Mouse (Mus musculus): ENCODE results near the gene Mok. TPM values are rescaled to one million over a fixed set of nuclear protein-coding genes. Genes with fewer than 3 reads are reported as not detected.

Gene Mok
- polyA plus RNA-seq, 1 experiment, result 11.1 TPM

GRCm38 (mm10) chr12:110828908-110829307, 11.8 kb downstream of the Mok start:
- TF ChIP-seq CTCF (IDR thresholded peaks at IDR 0.05; ENCODE audit: borderline replicate concordance, extremely low read depth, insufficient read depth, insufficient read length) (no peak), POLR2A (IDR thresholded peaks at IDR 0.05; ENCODE audit: borderline replicate concordance, extremely low read depth, insufficient read depth, insufficient read length, poor library complexity, severe bottlenecking) (no peak)
- DNase-seq (ENCODE audit: low read depth), result no peak

- no peak for TF ChIP-seq CTCF (IDR thresholded peaks at IDR 0.05; ENCODE audit: borderline replicate concordance, extremely low read depth, insufficient read depth, insufficient read length)
- TF ChIP-seq POLR2A (IDR thresholded peaks at IDR 0.05; ENCODE audit: borderline replicate concordance, extremely low read depth, insufficient read depth, insufficient read length, poor library complexity, severe bottlenecking), result no peak
- no peak for DNase-seq (ENCODE audit: low read depth)
Observed at GRCm38 (mm10) chr12:110822366-110822765, 18.4 kb downstream of the Mok start.

DNA sequence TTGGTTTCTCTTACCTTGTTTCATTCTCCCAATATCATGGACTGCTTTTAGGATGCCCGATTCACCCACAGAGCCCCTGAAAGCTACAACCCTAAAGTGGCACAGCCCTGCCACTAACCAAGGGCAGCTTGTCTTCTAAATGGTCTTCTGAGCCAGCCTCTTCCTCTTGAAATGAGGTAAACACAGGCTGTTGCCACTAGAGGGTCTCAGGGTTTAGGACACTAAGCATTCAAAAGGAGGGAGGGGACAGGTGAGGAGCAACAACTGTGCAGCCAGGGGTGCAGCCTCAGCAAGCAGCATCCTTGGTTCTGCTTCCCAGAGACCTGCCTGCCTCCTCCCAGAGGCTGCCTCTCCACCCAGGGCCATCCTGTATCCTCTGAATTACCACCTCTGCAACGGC, 19.0 kb downstream of the Mok start:
- no peak for DNase-seq (ENCODE audit: low read depth)
- TF ChIP-seq POLR2A (IDR thresholded peaks at IDR 0.05; ENCODE audit: borderline replicate concordance, extremely low read depth, insufficient read depth, insufficient read length, poor library complexity, severe bottlenecking) (no peak), CTCF (IDR thresholded peaks at IDR 0.05; ENCODE audit: borderline replicate concordance, extremely low read depth, insufficient read depth, insufficient read length) (no peak)

DNA sequence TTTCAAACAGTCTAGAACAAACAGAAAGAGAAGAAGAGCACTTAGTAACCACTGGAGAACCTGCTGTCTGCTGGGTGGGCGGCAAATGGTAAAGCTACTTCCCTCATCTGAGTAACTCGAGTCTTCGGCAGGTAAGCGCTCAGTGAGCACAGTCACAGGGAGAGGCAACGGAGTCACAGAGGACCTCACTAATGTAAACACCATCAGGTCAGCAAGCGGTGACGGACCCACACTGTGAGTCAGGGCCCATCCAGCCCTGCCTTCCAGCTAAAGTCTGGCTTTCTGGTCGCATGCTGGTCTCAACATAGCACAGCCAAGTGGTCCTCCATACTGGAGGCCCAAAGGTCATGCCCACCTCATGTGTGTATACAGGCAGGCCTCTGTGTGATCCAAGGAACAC, 21.4 kb downstream of the Mok start:
- DNase-seq (ENCODE audit: low read depth), result no peak
- no peak for TF ChIP-seq POLR2A (IDR thresholded peaks at IDR 0.05; ENCODE audit: borderline replicate concordance, extremely low read depth, insufficient read depth, insufficient read length, poor library complexity, severe bottlenecking)
- TF ChIP-seq CTCF (IDR thresholded peaks at IDR 0.05; ENCODE audit: borderline replicate concordance, extremely low read depth, insufficient read depth, insufficient read length), result no peak

DNA sequence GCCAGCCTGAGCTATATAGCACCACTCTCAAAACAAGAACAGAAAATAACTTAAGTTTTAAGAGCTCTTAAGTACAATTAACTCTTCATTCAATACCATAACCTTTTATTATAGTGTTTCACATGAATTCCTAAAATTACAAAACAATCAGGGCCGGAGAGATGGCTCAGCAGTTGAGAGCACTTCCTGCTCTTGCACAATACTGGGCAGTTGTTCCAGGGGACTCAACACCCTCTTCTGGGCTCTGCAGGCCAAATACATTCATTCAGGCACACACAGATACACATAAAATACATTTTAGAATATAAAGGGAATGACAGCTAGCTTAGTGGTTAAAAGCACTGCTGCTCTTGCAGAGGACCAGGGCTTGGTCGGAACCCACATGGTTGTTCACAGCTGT, 23.9 kb downstream of the Mok start:
- DNase-seq (ENCODE audit: low read depth), result no peak
- TF ChIP-seq CTCF (IDR thresholded peaks at IDR 0.05; ENCODE audit: borderline replicate concordance, extremely low read depth, insufficient read depth, insufficient read length) (no peak), POLR2A (IDR thresholded peaks at IDR 0.05; ENCODE audit: borderline replicate concordance, extremely low read depth, insufficient read depth, insufficient read length, poor library complexity, severe bottlenecking) (no peak)

DNA sequence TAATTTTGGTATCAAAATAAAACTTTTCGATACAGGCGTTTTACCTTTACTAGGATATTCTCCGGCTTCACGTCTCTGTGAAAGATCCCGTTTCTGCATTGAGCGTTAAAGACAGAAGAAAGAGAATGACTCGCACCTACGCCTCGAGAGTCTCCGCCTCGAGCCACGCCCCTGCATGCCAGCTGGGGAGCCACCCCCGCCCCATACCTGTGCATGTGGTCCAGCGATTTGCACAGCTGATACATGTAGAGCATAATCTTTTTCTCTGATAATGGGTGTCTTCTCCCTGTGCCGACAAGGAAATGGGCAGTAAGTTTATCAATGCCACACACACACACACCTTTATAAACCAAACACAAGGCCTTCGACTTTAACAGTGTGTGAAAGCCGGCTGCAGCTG, 25.8 kb downstream of the Mok start:
- DNase-seq (ENCODE audit: low read depth), result no peak
- TF ChIP-seq POLR2A (IDR thresholded peaks at IDR 0.05; ENCODE audit: borderline replicate concordance, extremely low read depth, insufficient read depth, insufficient read length, poor library complexity, severe bottlenecking) (no peak), CTCF (IDR thresholded peaks at IDR 0.05; ENCODE audit: borderline replicate concordance, extremely low read depth, insufficient read depth, insufficient read length) (no peak)

DNA sequence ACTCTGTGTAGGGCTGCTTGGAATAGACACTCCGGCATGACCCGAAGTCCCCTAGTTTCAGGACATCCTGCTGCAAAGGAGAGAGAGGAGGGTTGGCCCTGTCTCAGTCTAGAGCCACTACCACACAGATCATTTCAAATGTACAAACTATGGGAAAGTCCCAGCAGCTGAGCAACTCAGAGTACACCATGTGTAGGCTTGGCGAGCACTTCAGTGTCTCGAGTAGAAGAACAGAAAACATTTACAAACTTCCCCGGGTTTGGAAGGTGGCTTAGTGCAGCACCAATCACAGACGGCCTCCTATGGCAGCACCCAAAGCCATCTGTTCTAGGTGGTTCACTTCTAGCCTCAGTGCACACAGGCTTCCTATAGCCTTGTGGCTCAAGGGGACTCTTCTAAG, 27.1 kb downstream of the Mok start:
- TF ChIP-seq POLR2A (IDR thresholded peaks at IDR 0.05; ENCODE audit: borderline replicate concordance, extremely low read depth, insufficient read depth, insufficient read length, poor library complexity, severe bottlenecking), result no peak
- no peak for TF ChIP-seq CTCF (IDR thresholded peaks at IDR 0.05; ENCODE audit: borderline replicate concordance, extremely low read depth, insufficient read depth, insufficient read length)
- no peak for DNase-seq (ENCODE audit: low read depth)

GRCm38 (mm10) chr12:110813132-110813531, 27.6 kb downstream of the Mok start:
- no peak for TF ChIP-seq CTCF (IDR thresholded peaks at IDR 0.05; ENCODE audit: borderline replicate concordance, extremely low read depth, insufficient read depth, insufficient read length)
- no peak for DNase-seq (ENCODE audit: low read depth)

GRCm38 (mm10) chr12:110808848-110809247, 31.9 kb downstream of the Mok start:
- TF ChIP-seq POLR2A (IDR thresholded peaks at IDR 0.05; ENCODE audit: borderline replicate concordance, extremely low read depth, insufficient read depth, insufficient read length, poor library complexity, severe bottlenecking) (no peak), CTCF (IDR thresholded peaks at IDR 0.05; ENCODE audit: borderline replicate concordance, extremely low read depth, insufficient read depth, insufficient read length) (no peak)
- no peak for DNase-seq (ENCODE audit: low read depth)

GRCm38 (mm10) chr12:110808430-110808829, 32.3 kb downstream of the Mok start:
- DNase-seq (ENCODE audit: low read depth), result peak; percentile 24
- TF ChIP-seq POLR2A (IDR thresholded peaks at IDR 0.05; ENCODE audit: borderline replicate concordance, extremely low read depth, insufficient read depth, insufficient read length, poor library complexity, severe bottlenecking) (no peak), CTCF (IDR thresholded peaks at IDR 0.05; ENCODE audit: borderline replicate concordance, extremely low read depth, insufficient read depth, insufficient read length) (no peak)

DNA sequence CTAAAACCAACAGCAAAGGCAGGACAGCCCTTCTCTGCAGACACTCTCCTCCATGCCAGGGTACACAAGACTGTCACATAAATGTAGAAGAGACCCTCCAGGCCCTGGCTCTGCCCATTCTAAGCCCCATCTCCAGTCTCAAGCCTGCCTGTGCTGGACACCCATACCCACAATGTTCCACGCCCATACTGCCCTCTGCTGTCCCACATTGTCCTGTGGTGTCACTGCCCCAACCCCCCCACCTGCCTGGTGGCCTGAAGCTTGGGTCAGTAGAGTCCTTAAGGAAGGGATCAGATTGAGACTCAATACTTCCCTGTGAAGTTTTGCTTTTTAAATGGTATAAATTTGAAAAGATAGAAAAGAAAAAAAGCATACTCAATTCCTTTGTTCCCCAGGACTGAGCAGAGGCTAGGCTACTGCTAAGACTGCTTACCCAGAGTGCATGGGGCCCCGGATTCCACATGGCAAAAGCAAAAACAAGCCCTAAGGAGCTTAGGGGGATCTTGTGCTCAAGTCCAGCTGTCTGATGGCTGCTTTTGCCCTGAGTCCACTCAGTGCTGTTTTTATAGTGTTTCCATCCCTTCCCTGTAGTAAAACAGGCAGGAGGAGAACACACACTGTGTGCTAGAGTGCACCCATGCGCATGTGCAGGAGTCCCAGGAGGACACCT, 34.3 kb downstream of the Mok start:
- TF ChIP-seq POLR2A (IDR thresholded peaks at IDR 0.05; ENCODE audit: borderline replicate concordance, extremely low read depth, insufficient read depth, insufficient read length, poor library complexity, severe bottlenecking), result no peak
- peak; percentile 15; the same call in 1 of the 2 replicates for TF ChIP-seq CTCF (IDR thresholded peaks at IDR 0.05; ENCODE audit: borderline replicate concordance, extremely low read depth, insufficient read depth, insufficient read length)
- DNase-seq (ENCODE audit: low read depth), result no peak

DNA sequence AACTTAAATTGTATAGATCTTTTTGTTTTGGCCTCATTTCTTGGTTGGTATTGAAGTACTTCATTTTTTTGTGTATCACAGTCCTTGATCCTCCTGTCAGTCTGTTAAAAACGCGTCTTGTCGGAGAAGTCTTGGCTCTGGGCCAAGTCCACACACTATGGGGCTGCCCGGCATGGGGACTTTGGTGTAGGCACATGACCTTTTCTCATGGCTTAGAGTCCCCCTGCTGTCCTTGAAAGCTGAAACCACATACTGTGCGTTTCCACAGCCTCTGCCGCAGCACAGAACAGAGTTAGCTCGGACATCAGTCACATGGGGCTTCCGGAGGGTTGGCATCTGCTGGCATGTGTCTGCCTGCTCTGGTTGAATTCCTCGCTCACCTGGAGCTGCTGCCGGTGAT, 36.5 kb downstream of the Mok start:
- peak; percentile 78 for DNase-seq (ENCODE audit: low read depth)
- TF ChIP-seq CTCF (IDR thresholded peaks at IDR 0.05; ENCODE audit: borderline replicate concordance, extremely low read depth, insufficient read depth, insufficient read length) (no peak), POLR2A (IDR thresholded peaks at IDR 0.05; ENCODE audit: borderline replicate concordance, extremely low read depth, insufficient read depth, insufficient read length, poor library complexity, severe bottlenecking) (no peak)
